Mouse (Mus musculus) MEL (cell line): Measurements from ENCODE around the gene Gm49361. TPM values are rescaled to one million over a fixed set of nuclear protein-coding genes. Genes with fewer than 3 reads are reported as not detected.
A peak's percentile ranks its signal among the peaks of the same experiment; 100 is the strongest.

Source experiments
- DNase-seq: peaks from one replicate; pipeline ENCODE4 v3.0.0; 2011; ENCODE audit warnings: low read depth, low spot score
- H3K27ac ChIP-seq: 2 replicates; pipeline ENCODE4 v1.5.1; 2012; ENCODE audit warnings: low read depth, mild to moderate bottlenecking, control low read depth, low read length, moderate library complexity; ENCODE audit not compliant: control insufficient read depth
- H3K27me3 ChIP-seq, 2 experiments: fragments of 150-350 bp in 1 of 2; sonication (generic) in 1 of 2; 2 replicates each; pipeline ENCODE4 v1.6.1; 2012; ENCODE audit warnings: low read length in 2 of 2, mild to moderate bottlenecking in 2 of 2, improper control_type of control experiment in 1 of 2, moderate library complexity in 1 of 2; ENCODE audit not compliant: insufficient read depth in 2 of 2, control insufficient read depth in 1 of 2
- H3K36me3 ChIP-seq, 2 experiments: 2 replicates each; pipeline ENCODE4 v1.6.1; 2012 to 2014; ENCODE audit warnings: low read length in 2 of 2, improper control_type of control experiment in 1 of 2, inconsistent platforms in 1 of 2, mild to moderate bottlenecking in 1 of 2; ENCODE audit not compliant: insufficient read depth in 2 of 2, control insufficient read depth in 1 of 2
- H3K4me1 ChIP-seq, 2 experiments: fragments of 150-350 bp in 1 of 2; sonication (generic) in 1 of 2; 2 replicates each; pipeline ENCODE4 v1.6.1; 2012; ENCODE audit warnings: low read length in 2 of 2, improper control_type of control experiment in 1 of 2, mild to moderate bottlenecking in 1 of 2; ENCODE audit not compliant: insufficient read depth in 2 of 2, control insufficient read depth in 1 of 2
- H3K4me3 ChIP-seq, 2 experiments: fragments of 150-350 bp in 1 of 2; sonication (generic) in 1 of 2; 2 replicates each; pipeline ENCODE4 v1.5.1; 2012; ENCODE audit warnings: low read depth in 2 of 2, low read length in 2 of 2, mild to moderate bottlenecking in 2 of 2, moderate library complexity in 2 of 2, control low read depth in 1 of 2, improper control_type of control experiment in 1 of 2; ENCODE audit not compliant: control insufficient read depth in 1 of 2, insufficient read depth in 1 of 2
- H3K79me2 ChIP-seq: 2 replicates; pipeline ENCODE4 v1.6.1; 2012; ENCODE audit warnings: mild to moderate bottlenecking, low read length, moderate library complexity; ENCODE audit not compliant: control insufficient read depth, poor library complexity, insufficient read depth
- H3K9ac ChIP-seq: 2 replicates; pipeline ENCODE4 v1.6.1; 2012; ENCODE audit warnings: low read depth, mild to moderate bottlenecking, control low read depth, low read length, moderate library complexity; ENCODE audit not compliant: control insufficient read depth, poor library complexity, severe bottlenecking
- H3K9me3 ChIP-seq: fragments of 150-350 bp; sonication (generic); replicated peaks from 2 replicates; pipeline ENCODE4 v1.6.1; 2012; ENCODE audit warnings: mild to moderate bottlenecking, low read length, improper control_type of control experiment, moderate library complexity; ENCODE audit not compliant: insufficient read depth
- BHLHE40 ChIP-seq: IDR thresholded peaks from 2 replicates; pipeline ENCODE4 v1.6.1; 2012; ENCODE audit warnings: low read depth, mild to moderate bottlenecking, inconsistent platforms, low read length, improper control_type of control experiment, borderline replicate concordance
- CHD2 ChIP-seq: IDR thresholded peaks from 2 replicates; pipeline ENCODE4 v1.6.1; 2011; ENCODE audit warnings: low read length, improper control_type of control experiment
- CTCF ChIP-seq, 3 experiments: IDR thresholded peaks in 2 of 3; conservative IDR thresholded peaks in 1 of 3; 2 replicates each; pipeline ENCODE4 v1.5.1; 2011 to 2012; ENCODE audit warnings: low read length in 3 of 3, low read depth in 2 of 3, mild to moderate bottlenecking in 2 of 3, improper control_type of control experiment in 1 of 3, inconsistent platforms in 1 of 3, mixed read lengths in 1 of 3, moderate library complexity in 1 of 3; ENCODE audit not compliant: control insufficient read depth in 1 of 3, insufficient read depth in 1 of 3, poor library complexity in 1 of 3, severe bottlenecking in 1 of 3
- ELF1 ChIP-seq: IDR thresholded peaks from 2 replicates; pipeline ENCODE4 v1.6.1; 2014; ENCODE audit warnings: low read depth, mild to moderate bottlenecking, inconsistent platforms, low read length, improper control_type of control experiment, moderate library complexity
- EP300 ChIP-seq, 2 experiments: IDR thresholded peaks; 2 replicates each; pipeline ENCODE4 v1.6.1; 2011; ENCODE audit warnings: improper control_type of control experiment in 2 of 2, low read length in 2 of 2, low read depth in 1 of 2, mild to moderate bottlenecking in 1 of 2
- GABPA ChIP-seq: IDR thresholded peaks from 2 replicates; pipeline ENCODE4 v1.6.1; 2012; ENCODE audit warnings: low read depth, mild to moderate bottlenecking, inconsistent platforms, low read length, improper control_type of control experiment, moderate library complexity
- GATA1 ChIP-seq: IDR thresholded peaks from 2 replicates; pipeline ENCODE4 v1.6.1; 2011; ENCODE audit warnings: low read depth, low read length, improper control_type of control experiment
- JUND ChIP-seq: IDR thresholded peaks from 2 replicates; pipeline ENCODE4 v1.6.1; 2011; ENCODE audit warnings: low read depth, mild to moderate bottlenecking, improper control_type of control experiment, low read length
- MAFK ChIP-seq: IDR thresholded peaks from 2 replicates; pipeline ENCODE4 v1.6.1; 2011; ENCODE audit warnings: low read depth, mild to moderate bottlenecking, low read length, improper control_type of control experiment, borderline replicate concordance
- MEF2A ChIP-seq: IDR thresholded peaks from 2 replicates; pipeline ENCODE4 v1.6.1; 2014; ENCODE audit warnings: low read depth, mild to moderate bottlenecking, inconsistent platforms, low read length, improper control_type of control experiment; ENCODE audit not compliant: poor library complexity, insufficient replicate concordance, severe bottlenecking; ENCODE audit errors: extremely low read depth
- MYB ChIP-seq: IDR thresholded peaks from 2 replicates; pipeline ENCODE4 v1.6.1; 2011; ENCODE audit warnings: mild to moderate bottlenecking, low read depth, low read length, improper control_type of control experiment
- NELFE ChIP-seq: IDR thresholded peaks from 2 replicates; pipeline ENCODE4 v1.6.1; 2011; ENCODE audit warnings: low read depth, low read length, improper control_type of control experiment
- POLR2A ChIP-seq, 2 experiments: IDR thresholded peaks; 2 replicates each; pipeline ENCODE4 v1.6.1; 2011 to 2012; ENCODE audit warnings: low read length in 2 of 2, mild to moderate bottlenecking in 2 of 2, control low read depth in 1 of 2, improper control_type of control experiment in 1 of 2, low read depth in 1 of 2, moderate library complexity in 1 of 2; ENCODE audit not compliant: control insufficient read depth in 1 of 2, insufficient read depth in 1 of 2, poor library complexity in 1 of 2
- SMC3 ChIP-seq: IDR thresholded peaks from 2 replicates; pipeline ENCODE4 v1.6.1; 2011; ENCODE audit warnings: low read depth, low read length, improper control_type of control experiment
- TBP ChIP-seq: IDR thresholded peaks from 2 replicates; pipeline ENCODE4 v1.8.0; 2011; ENCODE audit warnings: low read depth, low read length, improper control_type of control experiment
- TCF12 ChIP-seq: IDR thresholded peaks from 2 replicates; pipeline ENCODE4 v1.6.1; 2014; ENCODE audit warnings: low read depth, mild to moderate bottlenecking, inconsistent platforms, low read length, improper control_type of control experiment, moderate library complexity
- UBTF ChIP-seq: IDR thresholded peaks from 2 replicates; pipeline ENCODE4 v1.6.1; 2012; ENCODE audit warnings: low read depth, mild to moderate bottlenecking, inconsistent platforms, low read length, improper control_type of control experiment, moderate library complexity, borderline replicate concordance; ENCODE audit not compliant: insufficient read depth
- USF2 ChIP-seq, 2 experiments: IDR thresholded peaks; 2 replicates each; pipeline ENCODE4 v1.6.1; 2011 to 2012; ENCODE audit warnings: improper control_type of control experiment in 2 of 2, low read length in 2 of 2, borderline replicate concordance in 1 of 2, inconsistent platforms in 1 of 2, low read depth in 1 of 2, mild to moderate bottlenecking in 1 of 2; ENCODE audit not compliant: insufficient read depth in 1 of 2
- ZC3H11A ChIP-seq: IDR thresholded peaks from 2 replicates; pipeline ENCODE4 v1.6.1; 2012; ENCODE audit warnings: low read depth, mild to moderate bottlenecking, inconsistent platforms, low read length, improper control_type of control experiment
- ZNF384 ChIP-seq: IDR thresholded peaks from 2 replicates; pipeline ENCODE4 v1.6.1; 2012; ENCODE audit warnings: low read depth, mild to moderate bottlenecking, inconsistent platforms, low read length, improper control_type of control experiment
- polyA plus RNA-seq, 2 experiments: library from polyadenylated mRNA; stranded (reverse) in 1 of 2; unstranded in 1 of 2; fragments of >175 nt in 1 of 2; fragments of >200 nt in 1 of 2; gene quantifications; 2 replicates each; pipeline versions ENCODE4 v1.2.1 to v1.2.4; 2012; ENCODE audit warnings: low replicate concordance in 2 of 2, low read depth in 1 of 2; ENCODE audit not compliant: insufficient read length in 2 of 2, insufficient read depth in 1 of 2, missing spikeins in 1 of 2
- total RNA-seq: library from RNA; depleted of rRNA; stranded (reverse); fragments of 300-350 nt; gene quantifications from 2 replicates; pipeline ENCODE4 v1.2.3, GENCODE M21; 2012

Gene Gm49361
- total and polyA plus RNA-seq, 3 experiments, result not detected

GRCm38 (mm10) chr14:57789759-57790158 is 43.9 kb upstream of the Gm49361 start:
- DNase-seq, result no peak
- Histone ChIP-seq H3K9me3 (no peaks in the 10 kb centered on the region), H3K4me1 (no peaks in the 10 kb centered on the region)

DNA sequence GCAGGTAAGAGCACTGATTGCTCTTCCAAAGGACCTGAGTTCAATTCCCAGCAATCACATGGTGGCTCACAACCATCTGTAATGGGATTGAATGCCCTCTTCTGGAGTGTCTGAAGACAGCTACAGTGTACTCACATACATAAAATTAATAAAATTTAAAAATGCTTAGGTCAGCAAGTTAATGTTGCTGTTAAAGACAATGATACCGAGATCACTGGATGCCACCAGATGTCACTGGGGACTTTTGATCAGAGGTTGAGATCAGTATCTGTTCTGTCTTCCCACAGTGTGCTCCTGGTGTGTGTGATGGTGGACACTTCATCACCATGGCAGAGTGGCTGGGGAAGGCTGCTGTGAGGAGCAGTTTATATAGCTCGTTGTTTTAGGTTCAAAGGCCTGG is 43.4 kb upstream of the Gm49361 start:
- Histone ChIP-seq H3K27ac (no peak overlapping the region), H3K9me3 (no peaks in the 10 kb centered on the region), H3K4me3 (no peak overlapping the region), H3K9ac (no peak overlapping the region), H3K36me3 (no peaks in the 10 kb centered on the region), H3K27me3 (peaks cover 3 to 4% of the 10 kb centered on the region in 2 experiments), H3K79me2 (no peaks in the 10 kb centered on the region), H3K4me1 (no peaks in the 10 kb centered on the region)
- no peak for DNase-seq
- TF ChIP-seq ZNF384, result no peak
- TF ChIP-seq TCF12, result no peak
- no peak for TF ChIP-seq MYB
- no peak for TF ChIP-seq ELF1
- peak; percentile 66; the same call in 1 of the 2 replicates for TF ChIP-seq MAFK
- TF ChIP-seq, all 39 proteins: peak for 1

More at GRCm38 (mm10) chr14:57789759-57790158, 43.9 kb upstream of the Gm49361 start:
- H3K4me3 ChIP-seq, result no peak overlapping the region
- H3K9ac ChIP-seq, result no peak overlapping the region
- H3K79me2 ChIP-seq, result no peaks in the 10 kb centered on the region
- H3K36me3 ChIP-seq, result no peaks in the 10 kb centered on the region
- H3K27me3 ChIP-seq, result peaks cover 2 to 3% of the 10 kb centered on the region in 2 experiments
- no peak for TF ChIP-seq SMC3
- TF ChIP-seq BHLHE40, result no peak
- TF ChIP-seq ZNF384, result no peak
- no peak for TF ChIP-seq TBP
- no peak for TF ChIP-seq GATA1
- no peak for TF ChIP-seq GABPA
- TF ChIP-seq UBTF, result no peak
- no peak for TF ChIP-seq TCF12
- no peak for TF ChIP-seq ZC3H11A
- no peak for TF ChIP-seq CHD2
- no peak for TF ChIP-seq USF2 (IDR thresholded peaks at IDR 0.05; ENCODE audit: borderline replicate concordance in 1 of 2, insufficient read depth in 1 of 2, low read depth in 1 of 2, low read length in 2 of 2)
- no peak for TF ChIP-seq POLR2A (IDR thresholded peaks at IDR 0.05; ENCODE audit: control insufficient read depth in 1 of 2, insufficient read depth in 1 of 2, low read depth in 1 of 2, low read length in 2 of 2, poor library complexity in 1 of 2)
- no peak for TF ChIP-seq JUND
- no peak for TF ChIP-seq MEF2A
- TF ChIP-seq NELFE, result no peak
- no peak for TF ChIP-seq CTCF (IDR thresholded peaks at IDR 0.05 in 2 of 3, conservative IDR thresholded peaks at IDR 0.05 in 1 of 3; ENCODE audit: control insufficient read depth in 1 of 3, insufficient read depth in 1 of 3, low read depth in 2 of 3, low read length in 3 of 3, poor library complexity in 1 of 3, severe bottlenecking in 1 of 3)
- no peak for TF ChIP-seq EP300 (IDR thresholded peaks at IDR 0.05; ENCODE audit: low read depth in 1 of 2, low read length in 2 of 2)
- no peak overlapping the region for H3K27ac ChIP-seq
